Mouse (Mus musculus): ENCODE measurements at regions not wholly inside any gene's neighbourhood (a gene's known extent, or its start where the extent isn't known, plus 50 kb on each side); places are given as distances from the start of the nearest gene placed in this dataset.

DNA sequence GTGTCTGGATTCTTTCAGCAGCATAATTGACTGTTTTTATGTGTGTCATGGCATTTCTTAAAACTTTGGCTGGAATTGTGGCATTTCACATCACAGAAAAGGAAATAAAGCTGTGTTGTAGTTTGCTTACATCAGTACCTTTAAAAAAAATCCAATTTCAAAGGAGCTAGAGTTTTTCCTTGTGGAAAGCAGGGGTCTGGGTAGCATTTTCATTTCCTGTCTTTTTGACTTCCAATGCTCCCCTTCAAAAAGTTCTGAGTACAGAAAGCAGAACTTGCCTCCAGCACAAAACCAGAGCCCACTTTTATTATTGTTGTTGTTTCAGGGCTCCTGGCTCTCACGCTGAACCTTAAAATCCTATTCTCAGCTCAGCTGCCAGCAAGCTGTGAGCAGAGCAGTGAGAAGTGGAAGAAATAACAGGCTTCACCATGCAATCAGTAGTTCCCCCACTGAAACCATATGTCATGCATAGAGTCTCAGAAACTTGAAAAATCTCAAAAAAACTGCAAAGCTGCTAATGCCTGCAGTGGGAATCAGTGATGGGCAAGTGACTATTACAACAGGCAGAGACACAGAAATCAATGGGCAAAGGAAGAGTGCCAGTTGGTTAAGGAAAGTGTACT lies 668.3 kb downstream of the Epha7 start:
- no peak for TF ChIP-seq CTCF (IDR thresholded peaks at IDR 0.05; ENCODE audit: control insufficient read depth, insufficient read depth, low read length)
- TF ChIP-seq POLR2A (IDR thresholded peaks at IDR 0.05; ENCODE audit: borderline replicate concordance, control insufficient read depth, low read depth, low read length) = no peak

All from bone marrow, adult 2 months (tissue).